Mouse (Mus musculus) liver, adult 2 months (tissue): ENCODE measurements at regions not wholly inside any gene's neighbourhood (a gene's known extent, or its start where the extent isn't known, plus 50 kb on each side); places are given as distances from the start of the nearest gene placed in this dataset.

Source experiments
- DNase-seq: peaks from one replicate; pipeline ENCODE4 v3.0.0-alpha.2; 2011; ENCODE audit warnings: low read depth, low spot score; ENCODE audit errors: extremely low read depth
- H3K27ac ChIP-seq: fragments of 200-500 bp; replicated peaks from 2 replicates; pipeline ENCODE4 v1.5.1; 2012; ENCODE audit warnings: low read depth, mild to moderate bottlenecking, control low read depth, inconsistent platforms, low read length; ENCODE audit not compliant: insufficient read depth
- H3K27me3 ChIP-seq: fragments of 200-500 bp; 2 replicates; pipeline ENCODE4 v1.6.1; 2012; ENCODE audit warnings: mild to moderate bottlenecking, moderate library complexity, low read length, inconsistent platforms; ENCODE audit not compliant: control insufficient read depth, insufficient read depth
- H3K36me3 ChIP-seq: fragments of 200-500 bp; 2 replicates; pipeline ENCODE4 v1.6.1; 2012; ENCODE audit warnings: low read length, inconsistent platforms; ENCODE audit not compliant: control insufficient read depth, insufficient read depth
- H3K4me1 ChIP-seq: fragments of 200-500 bp; 2 replicates; pipeline ENCODE4 v1.6.1; 2011; ENCODE audit warnings: low read length; ENCODE audit not compliant: control insufficient read depth, insufficient read depth
- H3K4me3 ChIP-seq: fragments of 200-500 bp; 2 replicates; pipeline ENCODE4 v1.5.1; 2011; ENCODE audit warnings: low read depth, mild to moderate bottlenecking, control low read depth, low read length, moderate library complexity; ENCODE audit not compliant: insufficient read depth
- H3K79me2 ChIP-seq: fragments of 200-500 bp; 2 replicates; pipeline ENCODE4 v1.6.1; 2012; ENCODE audit warnings: inconsistent platforms, mild to moderate bottlenecking, low read length, moderate library complexity; ENCODE audit not compliant: control insufficient read depth, insufficient read depth
- H3K9ac ChIP-seq: fragments of 200-500 bp; 2 replicates; pipeline ENCODE4 v1.6.1; 2012; ENCODE audit warnings: low read depth, mild to moderate bottlenecking, control low read depth, inconsistent platforms, low read length
- CTCF ChIP-seq: fragments of 200-500 bp; IDR thresholded peaks from 2 replicates; pipeline ENCODE4 v1.5.1; 2011; ENCODE audit warnings: low read depth, low read length, control low read depth
- POLR2A ChIP-seq: fragments of 200-500 bp; IDR thresholded peaks from 2 replicates; pipeline ENCODE4 v1.6.1; 2011; ENCODE audit warnings: low read length, control low read depth; ENCODE audit not compliant: insufficient read depth; ENCODE audit errors: extremely low read depth
- WGBS: fragments of 180-500 bp; shearing (Covaris S2); methylation state at CpG from one replicate; pipeline ENCODE4 v1.1.7; 2018; 5-methylcytosine and 5-hydroxymethylcytosine counted together

DNA sequence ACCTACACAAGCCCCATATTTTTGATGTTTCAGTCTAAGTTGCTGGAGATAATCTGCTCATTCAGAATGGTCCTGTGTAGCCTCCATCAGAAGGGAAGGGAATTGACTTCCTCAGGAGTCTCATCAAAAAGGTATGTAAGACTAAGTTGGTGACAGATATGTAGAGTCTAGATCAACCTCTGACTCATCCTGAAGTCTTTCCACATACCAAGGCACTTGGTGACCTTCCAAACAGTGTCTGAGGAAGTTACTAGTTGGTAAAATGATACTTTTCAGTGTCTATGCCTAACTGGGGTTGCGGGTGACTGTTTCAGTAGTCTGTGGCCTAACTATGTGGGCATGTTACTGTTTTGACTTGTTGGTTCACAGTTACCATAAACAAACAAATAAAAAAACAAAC, 133.0 kb upstream of the Plcb4 start:
- H3K9ac ChIP-seq, result no peak overlapping the region
- DNase-seq, result no peak
- 95% methylated on average over 1 of the region's 1 CpGs for WGBS

DNA sequence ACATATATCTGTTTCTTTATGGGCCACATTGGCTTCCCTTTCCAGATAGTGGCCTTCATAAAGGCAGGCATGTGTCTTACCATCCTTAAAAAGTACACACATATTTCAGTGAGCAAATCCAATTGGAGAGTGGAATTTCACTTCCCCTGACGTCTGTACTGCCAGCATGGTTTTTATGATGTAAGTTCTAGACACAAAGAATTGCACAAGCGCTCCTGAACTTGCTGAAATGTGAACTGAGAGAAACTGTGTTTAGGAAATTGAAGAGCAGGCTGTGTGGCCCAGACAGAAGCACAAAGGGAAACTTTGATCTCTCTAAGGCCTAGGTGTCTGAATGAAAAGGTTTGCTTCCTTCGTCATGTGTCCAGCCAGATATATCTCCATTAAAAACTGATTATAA, 129.2 kb upstream of the Plcb4 start:
- 69% methylated on average over 3 of the region's 3 CpGs for WGBS
- TF ChIP-seq CTCF (no peak), POLR2A (no peak)
- no peak overlapping the region for H3K9ac ChIP-seq

More for the DNA sequence above, 133.0 kb upstream of the Plcb4 start:
- Histone ChIP-seq H3K79me2 (no peaks in the 10 kb centered on the region), H3K4me1 (no peaks in the 10 kb centered on the region), H3K36me3 (no peaks in the 10 kb centered on the region), H3K4me3 (no peak overlapping the region), H3K27ac (no peak overlapping the region), H3K27me3 (no peaks in the 10 kb centered on the region)
- TF ChIP-seq CTCF, result no peak
- no peak for TF ChIP-seq POLR2A

GRCm38 (mm10) chr2:135536303-135536871, 122.4 kb upstream of the Plcb4 start:
- H3K36me3 ChIP-seq, result no peaks in the 10 kb centered on the region
- no peak overlapping the region for H3K9ac ChIP-seq
- no peaks in the 10 kb centered on the region for H3K79me2 ChIP-seq
- H3K4me3 ChIP-seq, result no peak overlapping the region
- no peaks in the 10 kb centered on the region for H3K27me3 ChIP-seq
- peaks cover 6% of the 10 kb centered on the region for H3K4me1 ChIP-seq
- TF ChIP-seq CTCF, result no peak
- no peak for TF ChIP-seq POLR2A
- H3K27ac ChIP-seq, result no peak overlapping the region
- peak; percentile 72 for DNase-seq
- WGBS, result 12% methylated on average over 11 of the region's 11 CpGs

More for the DNA sequence above, 129.2 kb upstream of the Plcb4 start:
- Histone ChIP-seq H3K27me3 (no peaks in the 10 kb centered on the region), H3K79me2 (no peaks in the 10 kb centered on the region), H3K27ac (no peak overlapping the region), H3K36me3 (no peaks in the 10 kb centered on the region), H3K4me3 (no peak overlapping the region), H3K4me1 (no peaks in the 10 kb centered on the region)
- no peak for DNase-seq

GRCm38 (mm10) chr2:135538022-135538421, 120.8 kb upstream of the Plcb4 start:
- H3K27me3 ChIP-seq, result no peaks in the 10 kb centered on the region
- no peak overlapping the region for H3K27ac ChIP-seq
- no peak for TF ChIP-seq POLR2A
- TF ChIP-seq CTCF, result no peak
- WGBS, result 77% methylated on average over 2 of the region's 2 CpGs
- no peaks in the 10 kb centered on the region for H3K36me3 ChIP-seq
- peak; percentile 26 for DNase-seq
- H3K9ac ChIP-seq, result no peak overlapping the region
- H3K4me1 ChIP-seq, result peaks cover 6% of the 10 kb centered on the region
- no peak overlapping the region for H3K4me3 ChIP-seq
- H3K79me2 ChIP-seq, result no peaks in the 10 kb centered on the region

DNA sequence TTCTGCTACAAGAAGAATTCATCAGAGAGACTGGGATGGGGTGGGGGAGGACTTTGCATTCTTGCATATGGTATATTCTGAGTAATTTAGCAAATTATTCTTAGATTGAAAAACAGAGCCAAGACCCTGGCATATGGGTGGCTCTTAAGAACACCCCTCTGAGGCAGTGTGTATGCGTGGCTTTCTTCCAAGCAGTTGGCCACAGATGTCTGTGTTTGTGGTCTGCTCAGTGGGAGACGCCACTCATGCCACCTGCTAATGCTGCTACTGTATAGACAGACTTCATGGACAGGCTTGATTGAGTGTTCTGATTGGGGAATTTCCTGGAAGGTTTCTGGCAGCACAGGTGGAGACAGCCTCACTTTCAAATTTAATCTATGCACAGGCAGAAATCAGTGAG, 117.8 kb upstream of the Plcb4 start:
- H3K79me2 ChIP-seq, result no peaks in the 10 kb centered on the region
- no peak overlapping the region for H3K27ac ChIP-seq
- WGBS, result 90% methylated on average over 2 of the region's 2 CpGs
- no peak overlapping the region for H3K9ac ChIP-seq
- H3K4me1 ChIP-seq, result peaks cover 5% of the 10 kb centered on the region
- no peak overlapping the region for H3K4me3 ChIP-seq
- no peaks in the 10 kb centered on the region for H3K27me3 ChIP-seq
- DNase-seq, result no peak
- TF ChIP-seq POLR2A (no peak), CTCF (no peak)
- no peaks in the 10 kb centered on the region for H3K36me3 ChIP-seq

GRCm38 (mm10) chr2:135541930-135542329, 116.9 kb upstream of the Plcb4 start:
- no peak overlapping the region for H3K9ac ChIP-seq
- H3K27ac ChIP-seq, result no peak overlapping the region
- DNase-seq, result no peak
- TF ChIP-seq CTCF (no peak), POLR2A (no peak)
- H3K4me1 ChIP-seq, result no peaks in the 10 kb centered on the region; the same call in 1 of the 2 replicates
- no peaks in the 10 kb centered on the region for H3K27me3 ChIP-seq
- H3K36me3 ChIP-seq, result no peaks in the 10 kb centered on the region
- no peaks in the 10 kb centered on the region for H3K79me2 ChIP-seq
- no peak overlapping the region for H3K4me3 ChIP-seq
